Mouse (Mus musculus): ENCODE results near the gene Neurl2.
"Not testable (repeated sequence)": the region's sequence is repeated elsewhere in the genome, so short reads cannot be mapped to it uniquely, and the experiment has no call there.

Gene Neurl2

GRCm38 (mm10) chr2:164857842-164858553, 24.7 kb upstream of the Neurl2 start:
- no peak for DNase-seq (ENCODE audit: low spot score)

- DNase-seq (ENCODE audit: low spot score), result no peak
These were observed 24.0 kb upstream of the Neurl2 start, which contains the start of gene Pltp for GRCm38 (mm10) chr2:164857101-164857821. Pltp (minus strand) TSS chr2:164857711.

- no peak for DNase-seq (ENCODE audit: low spot score)
These were observed 23.2 kb upstream of the Neurl2 start for GRCm38 (mm10) chr2:164856309-164857100.

- not testable (repeated sequence) for DNase-seq (ENCODE audit: low spot score)
These were observed 22.3 kb upstream of the Neurl2 start for GRCm38 (mm10) chr2:164855572-164855971.

- no peak for DNase-seq (ENCODE audit: low spot score)
These were observed 16.8 kb upstream of the Neurl2 start for GRCm38 (mm10) chr2:164850061-164850460.

- DNase-seq (ENCODE audit: low spot score), result peak; percentile 23
These were observed 12.5 kb upstream of the Neurl2 start for GRCm38 (mm10) chr2:164845782-164846181.

GRCm38 (mm10) chr2:164835164-164835563, 1.9 kb upstream of the Neurl2 start:
- no peak for DNase-seq (ENCODE audit: low spot score)

- no peak for DNase-seq (ENCODE audit: low spot score)
These were observed 1.3 kb upstream of the Neurl2 start for GRCm38 (mm10) chr2:164834531-164834930.

- DNase-seq (ENCODE audit: low spot score), result peak; percentile 73
These were observed 431 bp downstream of the Neurl2 start, which contains the start of gene Ctsa for GRCm38 (mm10) chr2:164832748-164833301. Ctsa (plus strand) TSS chr2:164832873.

GRCm38 (mm10) chr2:164832032-164832747, 1.1 kb downstream of the Neurl2 start:
- DNase-seq (ENCODE audit: low spot score), result no peak

GRCm38 (mm10) chr2:164831029-164831428, 2.2 kb downstream of the Neurl2 start:
- DNase-seq (ENCODE audit: low spot score), result no peak

GRCm38 (mm10) chr2:164829090-164829489, 4.2 kb downstream of the Neurl2 start:
- DNase-seq (ENCODE audit: low spot score), result no peak

GRCm38 (mm10) chr2:164828437-164828836, 4.8 kb downstream of the Neurl2 start, which contains the start of gene Spata25:
Spata25 (minus strand) TSS chr2:164828537.
- DNase-seq (ENCODE audit: low spot score), result no peak

GRCm38 (mm10) chr2:164827146-164827850, 6.0 kb downstream of the Neurl2 start:
- no peak for DNase-seq (ENCODE audit: low spot score)

- no peak for DNase-seq (ENCODE audit: low spot score)
These were observed 7.7 kb downstream of the Neurl2 start for GRCm38 (mm10) chr2:164825521-164825920.

- no peak for DNase-seq (ENCODE audit: low spot score)
These were observed 9.3 kb downstream of the Neurl2 start for GRCm38 (mm10) chr2:164823969-164824368.

- peak; percentile 46 for DNase-seq (ENCODE audit: low spot score)
These were observed 10.1 kb downstream of the Neurl2 start for GRCm38 (mm10) chr2:164823181-164823585.

- DNase-seq (ENCODE audit: low spot score), result peak; percentile 99
These were observed 10.6 kb downstream of the Neurl2 start, which contains the start of gene Zswim1 for GRCm38 (mm10) chr2:164822636-164823165. Zswim1 (plus strand) TSS chr2:164822686.

- DNase-seq (ENCODE audit: low spot score), result no peak
These were observed 12.2 kb downstream of the Neurl2 start for GRCm38 (mm10) chr2:164821060-164821459.

GRCm38 (mm10) chr2:164817703-164818102, 15.6 kb downstream of the Neurl2 start:
- no peak for DNase-seq (ENCODE audit: low spot score)

Data from c-Kit-positive CD71-positive TER-119-positive erythroid progenitor cells, embryonic 14.5 days (primary cell).